Mouse (Mus musculus): Measurements from ENCODE around the gene Zfp112. TPM values are rescaled to one million over a fixed set of nuclear protein-coding genes. Genes with fewer than 3 reads are reported as not detected.

Zfp112 gene
- total and polyA plus RNA-seq, 3 experiments = 0.40 to 0.55 (median 0.42) TPM

DNA sequence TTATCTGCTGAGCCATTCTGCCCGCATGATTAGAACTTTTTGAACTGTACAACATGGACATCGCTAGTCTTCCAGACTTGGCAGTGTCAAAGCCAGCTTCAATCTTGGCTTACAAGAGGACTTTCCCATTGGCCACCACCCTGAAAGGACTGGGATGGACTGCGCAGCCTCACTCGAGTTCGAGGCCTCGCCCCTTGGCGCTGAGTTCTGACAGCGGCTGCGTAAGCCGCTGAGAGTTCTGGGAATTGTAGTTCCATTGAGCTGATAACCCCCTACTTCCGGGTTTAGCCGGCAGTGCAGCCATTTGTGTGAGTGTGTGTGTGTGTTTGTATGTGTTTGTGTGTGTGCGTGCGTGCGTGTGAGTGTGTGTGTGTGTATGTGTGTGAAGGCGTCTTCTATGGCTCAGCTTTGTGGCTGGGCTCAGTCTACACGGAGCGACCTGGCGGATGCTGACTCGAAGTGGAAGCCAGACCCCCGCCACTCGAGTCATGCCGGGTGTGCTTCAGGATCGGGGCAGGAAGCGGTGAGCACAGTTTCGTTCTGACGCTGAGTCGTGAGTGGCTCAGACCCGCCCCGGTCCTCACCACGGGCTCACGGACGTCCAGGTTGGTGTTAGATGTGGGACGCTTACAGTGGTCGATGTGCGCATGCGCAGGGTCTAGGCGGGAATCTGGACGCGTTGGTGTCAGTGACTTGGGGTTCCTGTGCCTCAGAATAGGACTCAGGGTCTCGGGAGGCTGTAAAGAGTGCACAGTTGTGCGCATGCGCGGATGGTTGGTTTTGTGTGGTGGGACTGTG is 30.3 kb upstream of the Zfp112 start, which contains the start of gene Zfp180 (continued):
- TF ChIP-seq CHD2 (IDR thresholded peaks at IDR 0.05; ENCODE audit: low read length) (peak; percentile 39; the same call in 1 of the 2 replicates), ELF1 (IDR thresholded peaks at IDR 0.05; ENCODE audit: low read depth, low read length) (peak; percentile 100), PAX5 (IDR thresholded peaks at IDR 0.05; ENCODE audit: low read length) (no peak), MAX (IDR thresholded peaks at IDR 0.05; ENCODE audit: low read length) (0 out of 2 replicates have a peak, but pooled peaks have one; percentile 55), MEF2A (IDR thresholded peaks at IDR 0.05; ENCODE audit: borderline replicate concordance, low read depth, low read length) (peak; percentile 19; the same call in 1 of the 2 replicates), SMC3 (IDR thresholded peaks at IDR 0.05; ENCODE audit: low read depth, low read length) (no peak), USF1 (IDR thresholded peaks at IDR 0.05; ENCODE audit: low read depth, low read length) (no peak), SIN3A (IDR thresholded peaks at IDR 0.05; ENCODE audit: low read length) (peak; percentile 86; the same call in 1 of the 2 replicates), BHLHE40 (IDR thresholded peaks at IDR 0.05; ENCODE audit: low read depth, low read length) (peak; percentile 77), ZKSCAN1 (IDR thresholded peaks at IDR 0.05; ENCODE audit: borderline replicate concordance, low read depth, low read length) (no peak), NRF1 (IDR thresholded peaks at IDR 0.05; ENCODE audit: low read depth, low read length) (peak; percentile 94), USF2 (conservative IDR thresholded peaks at IDR 0.05; ENCODE audit: low read depth, low read length) (no peak), ZNF384 (IDR thresholded peaks at IDR 0.05; ENCODE audit: low read depth, low read length) (no peak), TCF12 (IDR thresholded peaks at IDR 0.05; ENCODE audit: low read depth, low read length) (peak; percentile 74), UBTF (IDR thresholded peaks at IDR 0.05; ENCODE audit: low read depth, low read length) (peak; percentile 23; the same call in 1 of the 2 replicates), MYC (IDR thresholded peaks at IDR 0.05; ENCODE audit: low read depth, low read length) (peak; percentile 60), CTCF (conservative IDR thresholded peaks at IDR 0.05 in 1 of 2, IDR thresholded peaks at IDR 0.05 in 1 of 2; ENCODE audit: low read depth in 2 of 2, low read length in 2 of 2) (no peak), KAT2A (IDR thresholded peaks at IDR 0.05; ENCODE audit: insufficient replicate concordance, low read length) (peak; percentile 97), GABPA (IDR thresholded peaks at IDR 0.05; ENCODE audit: insufficient replicate concordance, low read depth, low read length) (peak; percentile 64; the same call in 1 of the 2 replicates), ZC3H11A (IDR thresholded peaks at IDR 0.05; ENCODE audit: low read depth, low read length) (no peak), HCFC1 (IDR thresholded peaks at IDR 0.05; ENCODE audit: low read depth, low read length) (peak; percentile 98)

- dilution Hi-C loops (cut with MboI; ENCODE audit: extremely low pct_ligation_motif_present, extremely low pct_unique_long_range_greater_than_20kb, low sequenced_read_pairs) = no loop called here
Observed at GRCm38 (mm10) chr7:24082457-24083235, 29.5 kb upstream of the Zfp112 start.

More at GRCm38 (mm10) chr7:24082457-24083235, 29.5 kb upstream of the Zfp112 start:
- H3K4me1 ChIP-seq (ENCODE audit: control insufficient read depth in 1 of 2, insufficient read depth in 2 of 2) = peaks cover 9 to 29% of the 10 kb centered on the region in 2 experiments
- H3K27me3 ChIP-seq (replicated peaks) = peaks cover 7% of the 10 kb centered on the region
- H3K9me3 ChIP-seq (replicated peaks; ENCODE audit: low read length) = peaks cover 2% of the 10 kb centered on the region
- peak overlapping the region; percentile 63 for H3K9ac ChIP-seq (ENCODE audit: insufficient read depth, low read depth)
- peak overlapping the region; percentile 56 to 76 (median 75) for H3K4me3 ChIP-seq (replicated peaks in 1 of 3; ENCODE audit: low read depth in 2 of 3, low read length in 2 of 3, poor library complexity in 1 of 3)
- peak overlapping the region; percentile 85 for H3K27ac ChIP-seq (ENCODE audit: insufficient read depth, low read depth)
- peak; percentile 29 for DNase-seq (ENCODE audit: extremely low read depth)
- in situ Hi-C loops (cut with MboI; ENCODE audit: low pct_ligation_motif_present, low pct_unique_long_range_greater_than_20kb, low sequenced_read_pairs) = no loop called here
- H3K4me2 ChIP-seq (ENCODE audit: insufficient read depth, low read depth, poor library complexity, severe bottlenecking) = peak overlapping the region; percentile 82
- TF ChIP-seq E2F4 (IDR thresholded peaks at IDR 0.05; ENCODE audit: insufficient replicate concordance, low read depth, low read length) (no peak), MAFK (IDR thresholded peaks at IDR 0.05; ENCODE audit: insufficient replicate concordance, low read length) (no peak), ZNF384 (IDR thresholded peaks at IDR 0.05; ENCODE audit: low read depth, low read length) (no peak), ZKSCAN1 (IDR thresholded peaks at IDR 0.05; ENCODE audit: borderline replicate concordance, low read depth, low read length) (no peak), NRF1 (IDR thresholded peaks at IDR 0.05; ENCODE audit: low read depth, low read length) (no peak), NELFE (IDR thresholded peaks at IDR 0.05; ENCODE audit: low read depth, low read length) (no peak)
- peaks cover 25% of the 10 kb centered on the region for H3K79me2 ChIP-seq (replicated peaks; ENCODE audit: control insufficient read depth, extremely low read depth, insufficient read depth, poor library complexity, severe bottlenecking)
- peaks cover 4 to 31% of the 10 kb centered on the region in 2 experiments for H3K36me3 ChIP-seq (replicated peaks in 1 of 2; ENCODE audit: control insufficient read depth in 1 of 2, insufficient read depth in 1 of 2, low read length in 1 of 2)
